Mouse (Mus musculus) layer of hippocampus, adult 18-20 months (tissue): ENCODE measurements around the gene Gngt2. TPM values are rescaled to one million over a fixed set of nuclear protein-coding genes. Genes with fewer than 3 reads are reported as not detected.

ENCODE experiments used
- total RNA-seq, 2 experiments: library from RNA; stranded (reverse); gene quantifications; 2 replicates each; pipeline ENCODE4 v1.2.3; 2021

Gene Gngt2
- total RNA-seq, 2 experiments from 2014 or later, result 2.0 to 5.1 TPM

Other genes starting within 250 kb of the Gngt2 start
- gene Ngfr, start 249.5 kb upstream of the Gngt2 start, total RNA-seq, result 1 to 10 TPM; 1.8 to 1.9 TPM
- gene Phb, start 170.3 kb upstream of the Gngt2 start, total RNA-seq, result 100 to 1,000 TPM in 1 of 2 experiments, 10 to 100 TPM in 1; 99.0 to 102 TPM
- gene Zfp652, start 124.5 kb upstream of the Gngt2 start, total RNA-seq, result 10 to 100 TPM; 45.1 to 50.3 TPM
- 1 to 10 TPM; 1.4 to 1.5 TPM for gene B130006D01Rik, start 113.6 kb upstream of the Gngt2 start, total RNA-seq
- gene Phospho1, start 12.7 kb upstream of the Gngt2 start, total RNA-seq, result 10 to 100 TPM; 48.7 to 52.6 TPM
- gene Abi3, start 5.3 kb downstream of the Gngt2 start, total RNA-seq, result 1 to 10 TPM; 6.1 to 6.6 TPM
- gene B4galnt2, start 77.7 kb downstream of the Gngt2 start, total RNA-seq, result not detected
- not detected for gene Igf2bp1, start 168.7 kb downstream of the Gngt2 start, total RNA-seq
- gene Gip, start 187.3 kb downstream of the Gngt2 start, total RNA-seq, result not detected
- 100 to 1,000 TPM; 104 to 106 TPM for gene Snf8, start 197.7 kb downstream of the Gngt2 start, total RNA-seq
- 10 to 100 TPM; 56.3 to 59.0 TPM for gene Ube2z, start 228.2 kb downstream of the Gngt2 start, total RNA-seq
- 100 to 1,000 TPM; 370 to 408 TPM for gene Atp5g1, start 238.5 kb downstream of the Gngt2 start, total RNA-seq